Comparison of ENCODE assay signal across 20 mouse cellular contexts in genomic region chr2:4606559-4606958, GRCm38 (mm10).
"Had no signal": no experiment of that assay in that cellular context is flagged by ENCODE, and none has a peak within 500 bp of the region (broad histone marks: within the 10 kb centered on the region; RNA-seq: fewer than 3 reads in every experiment).

No protein-coding gene starts in this region.

- H3K9ac ChIP-seq: liver, embryonic 15.5 days; liver, postnatal 0 days; lung, embryonic 15.5 days; midbrain, embryonic 13.5 days; midbrain, embryonic 15.5 days; neural tube, embryonic 13.5 days; neural tube, embryonic 15.5 days; stomach, embryonic 15.5 days had no signal

- H3K4me1 ChIP-seq: liver, embryonic 15.5 days; midbrain, embryonic 13.5 days; midbrain, embryonic 15.5 days; neural tube, embryonic 15.5 days; stomach, embryonic 15.5 days had no signal

- DNase-seq: liver, postnatal 0 days; lung, adult 2 months; lung, postnatal 14 days; lung, postnatal 36 days; right cerebral cortex, postnatal 14 days; thymus, adult 18-20 months; thymus, postnatal 14 days; thymus, postnatal 36 days had no signal

- H3K27me3 ChIP-seq: liver, embryonic 15.5 days; lung, embryonic 15.5 days; megakaryocyte, embryonic 14.5 days; midbrain, embryonic 13.5 days; midbrain, embryonic 15.5 days; neural tube, embryonic 13.5 days; neural tube, embryonic 15.5 days; stomach, embryonic 15.5 days had no signal

- H3K4me3 ChIP-seq: liver, embryonic 15.5 days; lung, embryonic 15.5 days; megakaryocyte, embryonic 14.5 days; midbrain, embryonic 13.5 days; midbrain, embryonic 15.5 days; neural tube, embryonic 13.5 days; neural tube, embryonic 15.5 days; stomach, embryonic 15.5 days had no signal

- H3K9me3 ChIP-seq: liver, embryonic 15.5 days; lung, embryonic 15.5 days; megakaryocyte, embryonic 14.5 days; midbrain, embryonic 13.5 days; midbrain, embryonic 15.5 days; neural tube, embryonic 13.5 days; neural tube, embryonic 15.5 days; stomach, embryonic 15.5 days had no signal

- H3K4me2 ChIP-seq: liver, embryonic 15.5 days; lung, embryonic 15.5 days; midbrain, embryonic 11.5 days; midbrain, embryonic 13.5 days; midbrain, embryonic 15.5 days; neural tube, embryonic 13.5 days; neural tube, embryonic 15.5 days; stomach, embryonic 15.5 days had no signal

- H3K27ac ChIP-seq: liver, embryonic 15.5 days; lung, embryonic 15.5 days; macrophage; midbrain, embryonic 13.5 days; midbrain, embryonic 15.5 days; neural tube, embryonic 13.5 days; neural tube, embryonic 15.5 days; stomach, embryonic 15.5 days; stomach, postnatal 0 days had no signal

- ATAC-seq: liver, postnatal 0 days; lung, postnatal 0 days; midbrain, embryonic 13.5 days; midbrain, embryonic 15.5 days had no signal
